Mouse (Mus musculus) right cerebral cortex, postnatal 36 days (tissue): ENCODE measurements around the gene Cpox.

ENCODE experiments used
- DNase-seq, 2 experiments: peaks; one replicate each; pipeline ENCODE4 v3.0.0; 2022; ENCODE audit warnings: low spot score in 2 of 2, mixed read lengths in 1 of 2

Cpox gene

DNA sequence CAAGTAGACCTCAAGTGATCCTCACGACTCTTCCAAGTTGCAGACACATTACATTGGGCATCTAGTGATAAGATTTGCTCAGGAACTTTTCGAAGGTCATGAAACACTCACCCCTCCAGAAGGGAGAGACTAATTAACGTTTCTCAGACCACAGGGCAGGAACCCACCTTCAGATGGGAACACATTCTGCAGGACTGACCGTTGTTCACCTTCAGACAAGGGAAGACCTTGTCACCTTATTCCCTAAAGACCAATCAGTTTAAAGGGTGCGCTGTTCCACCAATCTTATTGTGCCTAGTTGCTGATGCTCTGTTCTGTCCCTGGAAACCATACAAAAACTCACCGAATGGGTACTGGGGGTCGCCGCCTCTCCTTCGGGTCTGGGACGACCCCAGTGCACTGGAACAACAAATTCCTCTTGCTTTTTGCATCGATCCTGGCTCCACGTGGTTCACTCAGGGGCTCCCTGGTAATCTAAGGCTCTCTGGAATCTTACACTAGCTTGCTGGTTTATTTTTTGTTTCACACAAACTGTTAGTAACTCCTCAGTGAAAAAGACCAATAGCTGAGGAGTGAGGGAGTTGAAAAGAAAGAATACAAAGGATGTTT, 30.8 kb downstream of the Cpox start:
- DNase-seq: no peak

DNA sequence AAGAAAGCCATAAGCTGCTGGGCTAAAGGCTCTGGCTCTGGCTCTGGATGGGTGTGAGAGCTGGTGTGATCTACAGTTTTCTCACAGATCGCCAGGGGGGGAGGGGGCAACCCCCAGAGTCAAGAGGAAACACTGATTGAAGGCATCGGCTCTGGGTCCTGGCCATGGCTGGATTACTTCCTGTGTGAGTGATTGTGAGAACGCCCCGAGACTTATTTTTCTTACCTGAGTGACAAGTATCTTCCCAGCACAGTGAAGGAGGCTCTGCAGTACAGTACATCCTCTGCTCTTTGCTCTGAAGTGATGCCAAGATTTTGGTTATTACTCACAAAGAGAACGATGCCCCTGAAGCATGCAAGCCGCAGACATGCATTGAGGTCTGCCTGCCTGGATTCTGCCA, 31.7 kb downstream of the Cpox start:
- DNase-seq: no peak

DNA sequence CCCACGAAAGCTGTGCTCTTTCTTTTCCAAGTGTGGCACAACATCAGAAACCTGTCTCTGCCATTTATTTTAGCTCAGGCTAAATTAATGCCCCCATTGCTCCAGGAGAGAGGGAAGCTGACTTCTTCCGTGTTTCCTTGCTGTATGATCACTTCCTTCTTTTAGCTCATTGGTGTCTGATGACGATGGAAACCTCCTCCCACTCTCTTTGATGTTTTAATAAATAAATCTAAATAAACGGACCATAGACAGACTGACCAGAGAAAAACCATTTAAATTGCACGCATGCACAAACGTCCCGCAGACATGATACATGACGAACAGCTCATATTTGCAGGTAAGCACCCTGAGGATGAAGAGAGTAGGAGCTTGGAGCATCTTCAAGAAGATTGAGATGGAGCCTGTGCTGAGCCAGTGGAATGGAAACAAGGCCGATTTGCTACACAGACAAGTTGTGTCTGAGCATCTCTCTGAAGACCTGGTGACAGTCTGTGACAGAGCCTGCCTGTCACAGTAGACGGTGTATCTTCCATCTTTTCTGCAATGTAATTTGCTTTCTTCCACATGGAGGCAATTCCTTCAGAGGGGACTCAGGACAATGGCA, 32.3 kb downstream of the Cpox start:
- no peak for DNase-seq

DNA sequence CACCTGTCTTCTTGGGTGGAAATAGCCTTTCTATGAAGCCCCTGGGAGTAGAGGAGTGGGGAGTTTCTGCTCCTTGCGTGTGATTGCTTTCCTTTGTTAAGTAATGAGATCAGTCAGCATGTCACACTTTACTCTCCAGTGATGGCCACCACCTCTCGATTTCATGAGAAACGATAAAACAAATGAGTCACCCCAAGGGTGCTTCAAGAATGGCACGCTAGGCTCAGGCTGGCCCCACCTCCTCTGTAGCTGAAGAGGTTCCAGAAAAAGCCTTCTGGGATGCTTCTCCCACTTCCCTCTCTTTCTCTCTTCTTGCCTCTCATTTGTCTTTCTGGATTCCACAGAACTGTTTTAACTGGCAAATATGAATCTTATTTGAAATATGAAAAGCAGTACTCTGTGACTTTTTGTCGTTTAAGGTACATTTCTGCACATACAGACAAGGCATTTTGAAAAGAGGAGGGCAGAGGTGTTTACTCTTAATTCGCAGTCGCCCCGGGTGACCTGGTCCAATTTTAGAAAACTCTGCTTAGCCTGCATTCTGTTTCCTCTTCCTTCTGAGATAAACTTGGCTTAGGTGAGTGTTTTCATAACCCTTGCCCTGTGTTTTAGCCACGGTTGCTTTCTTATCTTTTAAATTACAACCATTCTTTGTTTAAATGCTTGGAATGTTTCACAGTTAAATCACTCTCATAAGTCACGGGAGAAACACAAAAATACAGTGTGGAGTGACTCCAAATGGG, 33.5 kb downstream of the Cpox start:
- no peak for DNase-seq

DNA sequence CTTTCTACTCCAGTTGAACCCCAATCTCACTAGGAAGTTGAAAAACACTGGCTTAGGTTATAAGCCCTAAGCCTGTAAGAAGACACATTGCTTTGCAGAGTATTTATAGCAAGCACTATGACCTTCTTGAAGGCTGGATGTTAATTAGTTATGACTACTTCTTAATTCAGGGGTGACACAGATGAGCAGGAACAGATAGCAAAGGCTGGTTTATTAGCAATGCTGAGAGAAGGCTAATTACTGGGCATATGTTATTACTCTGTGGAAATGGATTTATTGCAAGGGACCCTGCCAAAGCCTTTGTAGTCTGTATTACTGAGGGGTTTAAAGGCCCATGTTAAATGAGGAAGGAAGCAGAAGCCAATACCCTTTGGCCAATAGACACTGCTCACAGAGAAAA, 34.9 kb downstream of the Cpox start:
- DNase-seq: no peak

GRCm38 (mm10) chr16:58707276-58707905, 37.3 kb downstream of the Cpox start:
- DNase-seq: peak in 1 of 2 experiments; percentile 46

- no peak for DNase-seq
Observed at GRCm38 (mm10) chr16:58708601-58709475, 38.7 kb downstream of the Cpox start.

- DNase-seq: no peak
Observed at GRCm38 (mm10) chr16:58709536-58709935, 39.4 kb downstream of the Cpox start.

DNA sequence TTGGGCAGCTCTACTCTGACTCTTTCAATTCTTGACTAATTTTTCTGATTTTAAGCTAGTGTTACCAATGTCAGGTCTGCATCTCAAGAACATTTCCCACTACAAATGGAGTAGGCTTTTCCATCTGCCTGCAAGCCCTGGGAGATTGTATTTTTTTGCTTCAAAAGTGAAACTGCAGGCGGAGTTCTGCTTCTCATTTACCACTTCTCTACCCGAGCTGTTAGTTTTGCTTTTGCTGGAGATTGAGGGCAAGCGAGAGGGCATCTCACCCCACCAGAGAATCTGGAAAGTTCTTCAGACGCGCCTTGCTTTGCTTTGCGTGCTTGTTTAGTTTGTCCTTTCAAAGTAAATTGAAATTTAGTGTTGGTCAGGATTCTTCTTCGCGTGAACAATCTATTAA, 42.1 kb downstream of the Cpox start:
- no peak for DNase-seq

GRCm38 (mm10) chr16:58713128-58713527, 43.0 kb downstream of the Cpox start:
- DNase-seq: no peak

DNA sequence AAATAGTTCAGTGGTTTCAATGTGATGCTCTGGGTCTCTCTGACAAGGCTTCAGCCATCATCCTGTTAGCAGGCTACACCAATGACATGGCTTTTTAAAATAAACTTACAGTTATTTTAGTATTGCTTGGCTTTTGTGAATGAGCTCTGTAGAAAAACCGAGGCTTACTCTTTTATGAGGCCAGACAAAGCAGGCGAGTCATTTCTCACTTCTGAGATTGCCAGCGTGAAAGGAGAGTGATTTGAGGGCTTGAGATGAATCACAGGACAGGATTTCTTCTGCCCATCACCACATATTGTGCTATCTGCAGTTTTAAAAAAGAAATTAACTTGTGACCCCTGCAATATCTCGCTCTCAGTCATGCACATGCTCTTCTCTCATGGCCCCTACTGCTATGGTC, 44.9 kb downstream of the Cpox start:
- DNase-seq: no peak

DNA sequence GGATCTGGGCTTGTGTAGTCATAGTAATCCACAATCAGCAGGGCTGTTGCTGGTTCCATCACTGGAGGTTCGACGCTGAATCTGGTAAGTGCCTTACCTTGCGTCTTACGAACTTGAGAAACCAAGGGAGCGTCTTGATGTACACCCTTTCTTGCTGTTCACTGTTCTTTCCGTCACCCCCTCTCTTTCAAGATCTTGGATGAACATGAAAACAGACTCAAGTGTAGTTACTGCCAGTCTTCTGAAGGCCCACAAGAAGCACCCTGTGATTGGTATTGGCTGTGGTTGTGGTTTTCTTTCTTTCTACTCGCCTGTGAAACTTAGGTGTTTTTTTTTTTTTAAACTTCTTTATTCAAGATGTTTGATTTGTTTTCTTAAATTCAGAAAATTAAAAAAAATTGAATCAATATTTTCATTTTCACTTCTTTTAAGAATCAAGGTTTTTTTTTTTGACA, 48.6 kb downstream of the Cpox start, which contains the start of gene Gpr15:
Gene Gpr15 (minus strand): TSS at position 405 of the 455 bp plus-strand sequence.
- no peak for DNase-seq

DNA sequence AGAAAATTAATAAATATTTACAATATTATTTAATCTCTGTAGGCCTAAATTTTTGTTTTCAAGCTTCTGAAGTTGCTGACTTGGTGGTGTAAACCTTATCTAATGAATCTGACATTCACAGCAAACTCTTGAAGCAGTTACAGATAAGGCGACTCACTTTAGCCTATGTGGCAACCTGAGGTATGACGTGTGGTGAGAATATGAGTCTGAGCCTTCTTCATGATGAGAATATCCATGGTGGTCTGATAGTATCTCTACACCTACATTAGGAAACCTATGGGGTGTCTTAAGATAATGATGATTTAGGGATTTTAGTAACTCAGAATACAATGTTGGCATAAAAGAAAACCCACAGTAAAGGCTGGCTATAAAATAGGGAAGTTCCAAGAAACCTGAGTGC, 52.2 kb downstream of the Cpox start:
- DNase-seq: no peak

- DNase-seq: no peak
Observed at GRCm38 (mm10) chr16:58726680-58727476, 56.8 kb downstream of the Cpox start.

DNA sequence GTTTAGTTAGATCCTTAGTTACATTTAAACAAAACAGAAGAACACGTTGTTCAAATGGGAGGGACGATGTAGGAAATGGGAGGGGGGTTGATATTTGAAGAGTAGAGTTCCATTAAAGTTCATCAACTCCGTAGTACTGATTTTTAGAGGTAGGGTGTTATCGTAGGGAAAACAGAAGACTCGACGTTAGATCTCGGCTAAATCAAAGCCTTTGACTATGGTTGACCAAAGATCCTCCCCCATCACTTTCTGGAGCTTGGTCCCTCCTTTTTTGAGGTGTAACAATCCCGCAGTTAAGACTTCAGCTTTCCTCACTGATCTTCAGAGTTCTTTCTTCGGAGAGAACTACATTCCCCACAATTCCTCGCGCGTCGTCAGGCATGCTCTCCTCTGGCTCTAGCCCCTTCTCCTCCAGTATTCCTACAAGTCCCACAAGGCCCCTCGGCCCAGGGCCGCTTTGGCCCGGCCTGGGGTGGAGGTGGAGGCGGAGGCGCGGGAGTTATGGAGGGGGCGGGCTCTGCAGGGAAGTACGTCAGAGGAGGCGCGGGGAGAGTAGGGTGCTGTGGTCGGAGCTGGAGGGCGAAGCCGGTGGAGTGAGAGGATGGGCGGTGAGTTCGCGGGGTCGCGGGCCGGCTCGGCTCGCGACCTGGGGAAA, 57.5 kb downstream of the Cpox start, which contains the start of gene Cldnd1:
Gene Cldnd1 (plus strand): TSS at position 434 of the 655 bp plus-strand sequence.
- peak; percentile 93 to 95 for DNase-seq

- peak in 1 of 2 experiments; percentile 30 for DNase-seq
Observed at GRCm38 (mm10) chr16:58728176-58728671, 58.1 kb downstream of the Cpox start.

DNA sequence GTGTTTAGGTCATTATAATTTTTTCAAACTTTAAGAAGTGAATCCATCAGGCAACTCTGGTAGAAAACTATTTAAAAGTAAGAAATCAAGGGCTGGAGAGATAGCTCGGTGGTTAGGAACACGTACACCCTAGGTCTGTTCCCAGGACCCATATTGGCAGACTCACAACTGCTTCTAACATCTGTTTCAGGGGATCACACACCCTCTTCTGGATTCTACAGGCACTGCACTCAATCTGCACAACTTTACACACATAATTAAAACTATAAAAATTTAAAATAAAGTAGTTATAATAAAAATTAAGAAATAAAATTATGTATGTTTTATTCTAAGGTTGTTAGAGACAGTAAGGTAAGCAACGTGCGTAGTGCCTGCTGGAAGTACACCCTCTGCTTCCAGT, 68.1 kb downstream of the Cpox start:
- DNase-seq: no peak

GRCm38 (mm10) chr16:58738800-58739199, 68.7 kb downstream of the Cpox start:
- no peak for DNase-seq

DNA sequence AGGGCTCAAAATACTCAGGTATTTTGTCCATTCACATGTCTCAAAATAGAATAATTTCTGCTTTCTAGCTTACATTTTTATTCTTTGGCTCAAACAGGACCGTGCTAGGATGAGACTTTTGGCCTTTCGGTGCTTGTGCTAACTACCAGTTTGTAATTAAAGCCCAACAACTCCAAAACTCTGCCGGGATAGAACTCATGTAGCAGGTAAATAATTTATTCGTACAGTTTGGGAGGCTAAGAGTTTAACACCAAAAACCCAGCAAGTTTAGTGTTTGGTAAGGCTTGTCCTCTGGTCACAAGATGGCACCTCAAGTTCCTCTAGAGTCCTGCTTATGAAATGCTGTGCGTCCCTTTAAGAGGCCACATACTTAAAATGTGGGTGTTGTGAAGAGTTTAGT, 70.7 kb downstream of the Cpox start:
- DNase-seq: no peak

- no peak for DNase-seq
Observed at GRCm38 (mm10) chr16:58746715-58747114, 76.6 kb downstream of the Cpox start.
